Mouse (Mus musculus): ENCODE results near the gene Abcg5.

DNA sequence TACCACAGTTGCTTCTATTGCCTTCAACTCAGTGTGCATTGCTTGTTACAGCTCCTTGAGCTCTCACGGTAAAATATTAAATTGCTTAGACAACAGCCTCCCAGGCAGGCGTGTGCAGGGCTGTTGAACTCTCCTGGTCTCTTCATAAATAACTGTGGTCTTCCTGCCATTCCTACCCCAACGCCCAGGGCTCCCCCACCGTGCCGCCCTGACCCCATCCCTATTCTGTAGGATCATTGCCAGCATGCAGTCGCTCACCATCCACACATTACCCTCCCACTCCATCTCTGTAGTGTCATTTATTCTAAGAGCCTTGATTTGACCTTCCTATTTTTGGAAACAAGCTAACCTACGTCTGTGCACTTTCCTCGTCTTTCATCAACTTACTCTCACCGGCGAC lies 17.8 kb downstream of the Abcg5 start:
- no peak for TF ChIP-seq GATA1 (IDR thresholded peaks at IDR 0.05; ENCODE audit: borderline replicate concordance, low read length)
- no peak for TF ChIP-seq FLI1 (IDR thresholded peaks at IDR 0.05; ENCODE audit: low read length)
